In the genomic region with DNA sequence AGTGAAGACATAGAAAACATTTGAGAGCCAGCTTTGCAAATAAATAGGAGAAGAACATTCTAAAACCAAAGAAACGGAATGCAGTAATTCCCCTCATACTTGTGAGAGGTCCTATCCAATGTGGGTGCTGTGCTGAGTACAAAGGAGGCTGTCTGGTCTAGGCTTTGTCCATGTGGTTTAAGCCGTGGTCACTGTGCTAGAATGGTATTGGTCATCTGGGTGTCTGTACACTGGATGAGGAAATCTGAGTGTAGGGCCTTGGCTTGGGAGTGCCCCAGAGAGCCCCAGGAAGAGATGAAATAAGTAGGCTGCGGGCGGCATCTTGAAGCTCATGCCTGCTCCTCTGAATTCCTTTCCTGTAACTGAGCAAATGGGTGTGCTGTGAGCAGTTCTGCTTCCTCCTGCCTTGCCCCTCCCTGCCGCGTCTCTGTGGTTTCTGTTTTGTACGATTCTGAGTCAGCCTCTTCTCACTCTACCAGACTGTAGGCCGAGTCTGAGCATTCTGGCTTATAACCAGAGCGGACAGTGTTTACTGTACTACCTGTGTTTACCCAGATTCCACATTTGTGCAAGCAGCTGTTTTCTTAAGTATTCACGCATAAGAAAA, we compare ENCODE assay signal across 8 mouse cellular contexts.
A peak's percentile ranks its signal among the peaks of the same experiment; 100 is the strongest.
DNase-seq lines count a peak whose midpoint lies in the region.

No protein-coding gene starts in this region.

- no peaks in the 10 kb centered on the region for H3K27me3 ChIP-seq in splenic B cell, adult 2 months (ENCODE audit: control insufficient read depth, insufficient read depth, low read length, poor library complexity, severe bottlenecking)

- peak; percentile 48 for DNase-seq in layer of hippocampus, adult 11-12 months (ENCODE audit: low spot score)
- no peak for DNase-seq in layer of hippocampus, postnatal 25 days (ENCODE audit: extremely low spot score in 1 of 2, low spot score in 1 of 2)
- peak; percentile 88 for DNase-seq in NIH3T3 (ENCODE audit: low read depth)
- DNase-seq in fibroblast of lung, adult 2 months (ENCODE audit: low read depth): peak; percentile 89
- peak; percentile 30 for DNase-seq in kidney, adult 11 months
- peak; percentile 77 for DNase-seq in lung, postnatal 10 days
- DNase-seq in splenic B cell, adult 2 months (ENCODE audit: low read depth, low spot score): peak; percentile 82
- no peak for DNase-seq in cerebellum, postnatal 10 days

- no peaks in the 10 kb centered on the region; the same call in 1 of the 2 replicates for H3K36me3 ChIP-seq in splenic B cell, adult 2 months (ENCODE audit: control insufficient read depth, insufficient read depth, low read length, poor library complexity, severe bottlenecking)

Comparison
In these comparisons a context has a peak if more than half of its experiments do, and no peak if none do; other contexts are left out.
1. DNase-seq: peak in layer of hippocampus, adult 11-12 months (single experiment), NIH3T3 (single experiment), fibroblast of lung, adult 2 months (single experiment), kidney, adult 11 months (single experiment), lung, postnatal 10 days (single experiment) and splenic B cell, adult 2 months (single experiment); none in layer of hippocampus, postnatal 25 days (0 of 2) and cerebellum, postnatal 10 days (0 of 2).